Mouse (Mus musculus): ENCODE measurements around the gene Myo3b.

DNA sequence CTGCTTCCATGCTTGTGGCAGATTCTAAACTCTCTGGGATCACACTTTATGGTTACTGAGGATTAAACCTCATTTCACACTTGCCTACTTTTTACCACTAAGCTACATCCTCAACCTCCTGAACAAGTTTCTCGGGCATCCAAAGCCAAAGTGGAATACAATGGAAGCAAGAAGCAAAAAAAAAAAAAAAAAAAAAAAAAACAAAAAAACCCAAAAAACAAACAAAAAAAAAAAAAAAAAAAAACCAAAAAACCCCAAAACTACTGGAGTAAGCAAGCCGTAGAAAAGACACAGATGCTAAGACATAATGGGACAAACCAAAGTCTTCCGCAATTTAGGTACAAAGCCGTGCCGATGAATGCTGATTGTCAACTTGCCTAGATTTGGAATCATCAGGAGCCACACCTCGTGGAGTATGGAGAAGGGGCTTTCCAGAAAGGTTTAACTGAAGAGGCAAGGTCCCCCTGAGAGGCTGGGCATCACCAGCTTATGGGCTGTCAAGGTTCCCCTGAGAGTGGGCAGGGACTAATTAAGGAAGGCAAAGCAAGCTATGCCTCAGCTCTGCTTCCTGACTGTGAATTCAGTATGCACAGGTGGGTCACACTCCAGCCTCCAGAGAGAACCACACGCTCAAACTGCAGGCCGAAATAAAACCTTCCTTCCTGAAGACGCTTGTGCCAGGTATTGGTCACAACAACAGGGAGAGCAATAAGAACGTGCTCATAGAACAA lies 313.7 kb downstream of the Myo3b start:
- TF ChIP-seq CTCF (IDR thresholded peaks at IDR 0.05; ENCODE audit: extremely low read depth, insufficient read length, insufficient replicate concordance, low read depth, low read length), result no peak
- no peak for TF ChIP-seq POLR2A (IDR thresholded peaks at IDR 0.05; ENCODE audit: low read depth, low read length)
